Comparison of ENCODE assay signal across 9 mouse cellular contexts in genomic region chr9:84178705-84179104, GRCm38 (mm10).
DNase-seq lines count a peak whose midpoint lies in the region; ATAC-seq and TF ChIP-seq lines count a peak whose summit lies in the region.
"Had no signal": no experiment of that assay in that cellular context is flagged by ENCODE, and none has a peak within 500 bp of the region (broad histone marks: within the 10 kb centered on the region; RNA-seq: fewer than 3 reads in every experiment).

No protein-coding gene starts in this region.

- no peak for DNase-seq in limb, embryonic 10.5 days (ENCODE audit: low spot score)
- DNase-seq in layer of hippocampus, adult 18-20 months (ENCODE audit: low spot score in 2 of 2): no peak
- DNase-seq in adrenal gland, postnatal 36 days: no peak
- DNase-seq: right cerebral cortex, postnatal 4 days had no signal

- no peak overlapping the region for H3K4me2 ChIP-seq in limb, embryonic 15.5 days
- H3K4me2 ChIP-seq in kidney, embryonic 16.5 days (replicated peaks; ENCODE audit: low read depth, low read length): no peak overlapping the region
- no peak overlapping the region for H3K4me2 ChIP-seq in stomach, embryonic 16.5 days (ENCODE audit: low read depth, low read length)

- H3K9ac ChIP-seq in limb, embryonic 15.5 days: no peak overlapping the region
- H3K9ac ChIP-seq in kidney, embryonic 16.5 days (replicated peaks; ENCODE audit: low read length): no peak overlapping the region
- no peak overlapping the region for H3K9ac ChIP-seq in stomach, embryonic 16.5 days (ENCODE audit: low read length)

- peak overlapping the region; percentile 34; the same call in 1 of the 2 replicates for H3K27ac ChIP-seq in limb, embryonic 15.5 days
- no peak overlapping the region for H3K27ac ChIP-seq in limb, embryonic 10.5 days
- peak overlapping the region; percentile 95 for H3K27ac ChIP-seq in embryonic fibroblast, embryonic 13.5 days (ENCODE audit: insufficient read depth, low read length)
- H3K27ac ChIP-seq in kidney, embryonic 16.5 days (ENCODE audit: low read length): peak overlapping the region; percentile 61; the same call in 1 of the 2 replicates
- peak overlapping the region; percentile 71 for H3K27ac ChIP-seq in stomach, embryonic 16.5 days (ENCODE audit: low read length)

- H3K36me3 ChIP-seq in limb, embryonic 15.5 days: no peaks in the 10 kb centered on the region
- H3K36me3 ChIP-seq in limb, embryonic 10.5 days: no peaks in the 10 kb centered on the region
- H3K36me3 ChIP-seq in kidney, embryonic 16.5 days (ENCODE audit: insufficient read depth, low read length): no peaks in the 10 kb centered on the region
- no peaks in the 10 kb centered on the region for H3K36me3 ChIP-seq in stomach, embryonic 16.5 days (ENCODE audit: control insufficient read depth, insufficient read depth, low read length)

- TF ChIP-seq CTCF in embryonic fibroblast, embryonic 13.5 days (IDR thresholded peaks at IDR 0.05; ENCODE audit: borderline replicate concordance, insufficient read depth, low read length): no peak

- no peaks in the 10 kb centered on the region for H3K9me3 ChIP-seq in limb, embryonic 15.5 days
- H3K9me3 ChIP-seq in limb, embryonic 10.5 days (replicated peaks): no peaks in the 10 kb centered on the region
- no peaks in the 10 kb centered on the region for H3K9me3 ChIP-seq in kidney, embryonic 16.5 days (ENCODE audit: low read length)
- H3K9me3 ChIP-seq in stomach, embryonic 16.5 days (replicated peaks; ENCODE audit: control insufficient read depth, low read length): peaks cover 3% of the 10 kb centered on the region; the same call in 1 of the 2 replicates

- ATAC-seq in limb, embryonic 15.5 days (ENCODE audit: insufficient number of reproducible peaks, low FRiP score, low TSS enrichment, low read depth): no peak
- peak; percentile 85 for ATAC-seq in kidney, embryonic 16.5 days (ENCODE audit: low FRiP score, low TSS enrichment)
- ATAC-seq in stomach, embryonic 16.5 days (ENCODE audit: insufficient read depth, low FRiP score): peak; percentile 86

- TF ChIP-seq POLR2A in embryonic fibroblast, embryonic 13.5 days (IDR thresholded peaks at IDR 0.05; ENCODE audit: low read depth, low read length): no peak

- H3K4me3 ChIP-seq in limb, embryonic 15.5 days: no peak overlapping the region
- no peak overlapping the region for H3K4me3 ChIP-seq in limb, embryonic 10.5 days
- no peak overlapping the region for H3K4me3 ChIP-seq in embryonic fibroblast, embryonic 13.5 days (ENCODE audit: insufficient read depth, low read length)
- H3K4me3 ChIP-seq in kidney, embryonic 16.5 days (ENCODE audit: low read length): no peak overlapping the region
- no peak overlapping the region for H3K4me3 ChIP-seq in stomach, embryonic 16.5 days (replicated peaks; ENCODE audit: low read length)
- H3K4me3 ChIP-seq: erythroblast, embryonic 14.5 days had no signal

- 67% methylated on average over 5 of the region's 5 CpGs for WGBS in limb, embryonic 15.5 days
- WGBS in limb, embryonic 10.5 days: 89% methylated on average over 5 of the region's 5 CpGs
- 60% methylated on average over 5 of the region's 5 CpGs for WGBS in kidney, embryonic 16.5 days
- WGBS in stomach, embryonic 16.5 days: 49% methylated on average over 5 of the region's 5 CpGs

- no peaks in the 10 kb centered on the region for H3K27me3 ChIP-seq in limb, embryonic 15.5 days
- H3K27me3 ChIP-seq in limb, embryonic 10.5 days (ENCODE audit: low read depth, poor library complexity, severe bottlenecking): no peaks in the 10 kb centered on the region
- H3K27me3 ChIP-seq in kidney, embryonic 16.5 days (ENCODE audit: insufficient read depth, low read length): no peaks in the 10 kb centered on the region
- H3K27me3 ChIP-seq in stomach, embryonic 16.5 days (ENCODE audit: control insufficient read depth, insufficient read depth, low read length): no peaks in the 10 kb centered on the region

- H3K4me1 ChIP-seq in limb, embryonic 15.5 days: peaks cover 6% of the 10 kb centered on the region; the same call in 1 of the 2 replicates
- no peaks in the 10 kb centered on the region for H3K4me1 ChIP-seq in limb, embryonic 10.5 days
- peaks cover 4% of the 10 kb centered on the region; the same call in 1 of the 2 replicates for H3K4me1 ChIP-seq in embryonic fibroblast, embryonic 13.5 days (ENCODE audit: control insufficient read depth, insufficient read depth, low read length)
- no peaks in the 10 kb centered on the region for H3K4me1 ChIP-seq in kidney, embryonic 16.5 days (ENCODE audit: insufficient read depth, low read length)
- no peaks in the 10 kb centered on the region; the same call in 1 of the 2 replicates for H3K4me1 ChIP-seq in stomach, embryonic 16.5 days (ENCODE audit: control insufficient read depth, insufficient read depth, low read length)
